Mouse (Mus musculus) myocyte (in vitro differentiated cells): ENCODE measurements around the gene Afmid.

Experiments used
- CEBPB ChIP-seq: IDR thresholded peaks from 2 replicates; pipeline ENCODE4 v1.6.1; 2011; ENCODE audit warnings: mild to moderate bottlenecking, moderate library complexity; ENCODE audit not compliant: poor library complexity, insufficient read depth, severe bottlenecking
- E2F4 ChIP-seq: IDR thresholded peaks from one replicate; pipeline ENCODE4 v1.6.1; 2011; ENCODE audit warnings: mild to moderate bottlenecking, control low read depth, moderate library complexity; ENCODE audit not compliant: insufficient read depth
- MAX ChIP-seq: IDR thresholded peaks from one replicate; pipeline ENCODE4 v1.6.1; 2011; ENCODE audit warnings: low read depth, mild to moderate bottlenecking, control low read depth
- MYOD1 ChIP-seq, 3 experiments: IDR thresholded peaks; one replicate each; pipeline ENCODE4 v1.6.1; 2011; ENCODE audit warnings: control low read depth in 2 of 3, low read depth in 2 of 3, mild to moderate bottlenecking in 2 of 3, moderate library complexity in 1 of 3; ENCODE audit not compliant: insufficient read length in 2 of 3, control insufficient read depth in 1 of 3
- POLR2A ChIP-seq: IDR thresholded peaks from one replicate; pipeline ENCODE4 v1.6.1; 2011; ENCODE audit warnings: low read depth, mild to moderate bottlenecking, control low read depth, moderate library complexity; ENCODE audit not compliant: insufficient read length
- POLR2AphosphoS2 ChIP-seq: IDR thresholded peaks from one replicate; pipeline ENCODE4 v1.6.1; 2011; ENCODE audit warnings: low read depth, control low read depth; ENCODE audit not compliant: insufficient read length
- TCF12 ChIP-seq: IDR thresholded peaks from one replicate; pipeline ENCODE4 v1.6.1; 2011; ENCODE audit warnings: mild to moderate bottlenecking, control low read depth; ENCODE audit not compliant: poor library complexity, insufficient read depth, severe bottlenecking
- TCF3 ChIP-seq: IDR thresholded peaks from one replicate; pipeline ENCODE4 v1.6.1; 2011; ENCODE audit warnings: low read depth, control low read depth; ENCODE audit not compliant: insufficient read length
- USF1 ChIP-seq: IDR thresholded peaks from one replicate; pipeline ENCODE4 v1.6.1; 2011; ENCODE audit warnings: low read depth, mild to moderate bottlenecking, control low read depth, moderate library complexity

- TF ChIP-seq POLR2A (peak; percentile 92), POLR2AphosphoS2 (peak; percentile 93), TCF3 (peak; percentile 16), CEBPB (no peak), USF1 (no peak), TCF12 (no peak), MYOD1 (IDR thresholded peaks at IDR 0.05; ENCODE audit: control insufficient read depth in 1 of 3, insufficient read length in 2 of 3, low read depth in 2 of 3) (peak in 2 of 3 experiments; percentile 71 to 77), MAX (no peak), E2F4 (peak; percentile 100)
These were observed 23.4 kb downstream of the Afmid start, which contains the start of gene Birc5 for GRCm38 (mm10) chr11:117848985-117849671.
